Mouse (Mus musculus) lung, adult 2 months (tissue): Measurements from ENCODE around the gene Dtx1. TPM values are rescaled to one million over a fixed set of nuclear protein-coding genes. Genes with fewer than 3 reads are reported as not detected.

Source experiments
- DNase-seq: peaks from one replicate; pipeline ENCODE4 v3.0.0; 2022
- H3K4me1 ChIP-seq: fragments of 200-500 bp; 2 replicates; pipeline ENCODE4 v1.6.1; 2011; ENCODE audit warnings: low read length; ENCODE audit not compliant: control insufficient read depth, insufficient read depth
- H3K4me3 ChIP-seq: fragments of 200-500 bp; replicated peaks from 2 replicates; pipeline ENCODE3; 2011; ENCODE audit warnings: low read depth, mild to moderate bottlenecking, control low read depth, low read length; ENCODE audit errors: extremely low read depth
- CTCF ChIP-seq: fragments of 200-500 bp; IDR thresholded peaks from 2 replicates; pipeline ENCODE4 v1.5.1; 2011; ENCODE audit warnings: mild to moderate bottlenecking, low read length, control low read depth; ENCODE audit not compliant: insufficient read depth
- POLR2A ChIP-seq: fragments of 200-500 bp; IDR thresholded peaks from 2 replicates; pipeline ENCODE4 v1.6.1; 2011; ENCODE audit warnings: low read depth, mild to moderate bottlenecking, control low read depth, low read length, borderline replicate concordance; ENCODE audit errors: extremely low read depth
- WGBS: fragments of 180-500 bp; shearing (Covaris S2); methylation state at CpG from one replicate; pipeline ENCODE4 v1.1.7; 2018; 5-methylcytosine and 5-hydroxymethylcytosine counted together
- polyA plus RNA-seq: library from polyadenylated mRNA; depleted of rRNA; stranded (reverse); fragments of >200 nt; gene quantifications from 2 replicates; pipeline ENCODE4 v1.2.3, GENCODE M21; 2012

Gene Dtx1
- polyA plus RNA-seq, 1 experiment: 6.1 TPM

- Histone ChIP-seq H3K4me1 (no peaks in the 10 kb centered on the region), H3K4me3 (no peak overlapping the region)
- DNase-seq: no peak
- WGBS: 76% methylated on average over 3 of the region's 3 CpGs
- no peak for TF ChIP-seq POLR2A
- TF ChIP-seq CTCF: no peak
Measured at GRCm38 (mm10) chr5:120671865-120672264, 39.9 kb downstream of the Dtx1 start.

- 81% methylated on average over 7 of the region's 7 CpGs for WGBS
- no peak for DNase-seq
- Histone ChIP-seq H3K4me3 (no peak overlapping the region), H3K4me1 (no peaks in the 10 kb centered on the region)
- no peak for TF ChIP-seq POLR2A
- TF ChIP-seq CTCF: no peak
Measured at GRCm38 (mm10) chr5:120670132-120670531, 41.6 kb downstream of the Dtx1 start.

- no peaks in the 10 kb centered on the region for H3K4me1 ChIP-seq
- no peak overlapping the region for H3K4me3 ChIP-seq
- no peak for DNase-seq
- 69% methylated on average over 7 of the region's 7 CpGs for WGBS
- TF ChIP-seq POLR2A (no peak), CTCF (no peak)
Measured at GRCm38 (mm10) chr5:120668761-120669160, 43.0 kb downstream of the Dtx1 start.

- 46% methylated on average over 2 of the region's 2 CpGs for WGBS
- TF ChIP-seq CTCF: no peak
- TF ChIP-seq POLR2A: no peak
- H3K4me3 ChIP-seq: no peak overlapping the region
- H3K4me1 ChIP-seq: no peaks in the 10 kb centered on the region
- no peak for DNase-seq
Measured at GRCm38 (mm10) chr5:120664888-120665287, 46.8 kb downstream of the Dtx1 start.

GRCm38 (mm10) chr5:120660816-120661215, 50.9 kb downstream of the Dtx1 start:
- no peak overlapping the region for H3K4me3 ChIP-seq
- DNase-seq: no peak
- 49% methylated on average over 5 of the region's 5 CpGs for WGBS
- TF ChIP-seq POLR2A (no peak), CTCF (no peak)
- H3K4me1 ChIP-seq: no peaks in the 10 kb centered on the region

GRCm38 (mm10) chr5:120656281-120656751, 55.4 kb downstream of the Dtx1 start:
- WGBS: 67% methylated on average over 12 of the region's 12 CpGs
- no peak for TF ChIP-seq CTCF
- no peak for TF ChIP-seq POLR2A
- H3K4me1 ChIP-seq: no peaks in the 10 kb centered on the region
- no peak for DNase-seq
- H3K4me3 ChIP-seq: no peak overlapping the region

- Histone ChIP-seq H3K4me3 (no peak overlapping the region), H3K4me1 (peaks cover 2% of the 10 kb centered on the region; the same call in 1 of the 2 replicates)
- DNase-seq: no peak
- TF ChIP-seq POLR2A (no peak), CTCF (no peak)
- WGBS: 89% methylated on average over 2 of the region's 2 CpGs
Measured at GRCm38 (mm10) chr5:120653873-120654272, 57.9 kb downstream of the Dtx1 start.

GRCm38 (mm10) chr5:120652915-120653701, 58.6 kb downstream of the Dtx1 start:
- Histone ChIP-seq H3K4me1 (peaks cover 2% of the 10 kb centered on the region; the same call in 1 of the 2 replicates), H3K4me3 (no peak overlapping the region)
- TF ChIP-seq POLR2A: no peak
- TF ChIP-seq CTCF: no peak
- WGBS: 76% methylated on average over 28 of the region's 28 CpGs
- DNase-seq: no peak

- Histone ChIP-seq H3K4me1 (peaks cover 2% of the 10 kb centered on the region; the same call in 1 of the 2 replicates), H3K4me3 (no peak overlapping the region)
- TF ChIP-seq POLR2A (no peak), CTCF (no peak)
- no peak for DNase-seq
- 54% methylated on average over 5 of the region's 5 CpGs for WGBS
Measured at GRCm38 (mm10) chr5:120651230-120651629, 60.5 kb downstream of the Dtx1 start.

- Histone ChIP-seq H3K4me3 (no peak overlapping the region), H3K4me1 (peaks cover 2% of the 10 kb centered on the region; the same call in 1 of the 2 replicates)
- no peak for DNase-seq
- TF ChIP-seq POLR2A: no peak
- TF ChIP-seq CTCF: no peak
- WGBS: 21% methylated on average over 13 of the region's 13 CpGs
Measured at GRCm38 (mm10) chr5:120649938-120650337, 61.8 kb downstream of the Dtx1 start.
